Mouse (Mus musculus) cerebellum, adult 2 months (tissue): ENCODE data around the gene Fip1l1.

Experiments used
- CTCF ChIP-seq: fragments of 200-500 bp; IDR thresholded peaks from 2 replicates; pipeline ENCODE4 v1.5.1; 2011; ENCODE audit warnings: low read depth, mild to moderate bottlenecking, control low read depth, low read length, moderate library complexity, borderline replicate concordance; ENCODE audit not compliant: insufficient read depth
- POLR2A ChIP-seq: fragments of 200-500 bp; IDR thresholded peaks from 2 replicates; pipeline ENCODE4 v1.6.1; 2011; ENCODE audit warnings: low read length, control low read depth, borderline replicate concordance; ENCODE audit not compliant: insufficient read depth

DNA sequence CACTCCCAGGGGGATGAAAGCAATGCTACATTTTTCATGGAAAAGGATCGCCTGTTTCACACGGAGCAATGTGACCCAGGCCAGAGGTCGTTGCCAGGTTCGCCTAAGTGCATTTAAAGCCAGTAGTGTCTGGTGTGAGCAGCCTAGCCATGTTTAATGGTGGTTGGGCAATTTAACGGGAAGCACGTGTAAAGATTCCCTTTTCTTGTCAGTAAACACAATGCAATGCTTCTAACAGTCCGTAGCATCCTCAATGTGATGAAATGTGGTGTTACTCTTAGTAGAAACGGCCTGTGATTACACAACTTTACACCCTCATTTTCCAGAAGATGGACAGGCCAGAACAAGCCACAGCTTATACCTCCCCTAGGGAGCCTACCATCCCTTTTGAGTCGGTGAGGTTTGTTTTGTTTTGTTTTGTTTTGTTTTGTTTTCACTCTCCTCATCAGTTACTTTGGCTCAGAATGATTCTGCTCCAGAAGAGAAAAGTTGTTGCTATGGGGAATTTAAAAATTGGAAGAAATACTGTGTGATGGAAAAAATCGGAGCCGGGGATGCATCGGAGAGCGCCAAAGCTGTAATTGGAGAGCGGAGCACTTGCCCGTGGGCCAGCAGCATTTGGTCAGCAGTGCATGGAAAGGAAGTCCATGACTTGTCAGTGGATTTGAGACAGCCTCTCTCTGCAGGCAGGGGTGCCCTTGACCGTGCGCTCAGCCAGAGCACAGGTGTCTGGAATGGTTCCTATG, 97.3 kb downstream of the Fip1l1 start:
- TF ChIP-seq CTCF (no peak), POLR2A (no peak)
